In genomic region chr11:117844997-117845396, GRCm38 (mm10) we compare ENCODE assay signal across 17 mouse cellular contexts. TPM values are rescaled to one million over a fixed set of nuclear protein-coding genes. Genes with fewer than 3 reads are reported as not detected.
DNase-seq lines count a peak whose midpoint lies in the region; ATAC-seq and TF ChIP-seq lines count a peak whose summit lies in the region.
"Had no signal": no experiment of that assay in that cellular context is flagged by ENCODE, and none has a peak within 500 bp of the region (broad histone marks: within the 10 kb centered on the region; RNA-seq: fewer than 3 reads in every experiment).

No protein-coding gene starts in this region.

- H3K4me2 ChIP-seq in lung, embryonic 14.5 days = no peak overlapping the region
- H3K4me2 ChIP-seq: heart, embryonic 11.5 days; limb, embryonic 15.5 days had no signal

- no peak overlapping the region for H3K4me3 ChIP-seq in lung, embryonic 14.5 days (ENCODE audit: low read depth, low read length)
- H3K4me3 ChIP-seq: limb, embryonic 15.5 days had no signal

- intact Hi-C loops in left cerebral cortex, postnatal 36 days (cut with DNase I) = no loop called here

- no peaks in the 10 kb centered on the region for H3K9me3 ChIP-seq in lung, embryonic 14.5 days (ENCODE audit: low read depth, low read length)
- H3K9me3 ChIP-seq: limb, embryonic 15.5 days had no signal

- no peak overlapping the region; the same call in 1 of the 2 replicates for H3K9ac ChIP-seq in lung, embryonic 14.5 days
- H3K9ac ChIP-seq: limb, embryonic 15.5 days had no signal

- ATAC-seq in lung, embryonic 14.5 days (ENCODE audit: insufficient read depth) = no peak
- ATAC-seq: CD4-positive, CD25-positive, alpha-beta regulatory T cell, adult 4 months had no signal

- H3K4me1 ChIP-seq in lung, embryonic 14.5 days (ENCODE audit: insufficient read depth) = peaks cover 13% of the 10 kb centered on the region

- DNase-seq in lung, embryonic 14.5 days = no peak
- DNase-seq in lung, postnatal 14 days = no peak
- peak; percentile 69 to 89 for DNase-seq in kidney, adult 8-10 months
- DNase-seq in kidney, postnatal 36 days = peak; percentile 49 to 90
- peak; percentile 82 for DNase-seq in yolk sac, embryonic 10.5 days (ENCODE audit: low spot score)
- DNase-seq in ovary, postnatal 10 days (ENCODE audit: low spot score) = no peak
- DNase-seq in left cerebral cortex, postnatal 36 days (ENCODE audit: low spot score in 2 of 2) = no peak
- DNase-seq: adrenal gland, postnatal 25 days; cerebellum, adult 9-10 months; gastrocnemius, postnatal 14 days; heart, postnatal 36 days; midbrain, embryonic 14.5 days; thymus, adult 18-20 months had no signal

- H3K27me3 ChIP-seq in lung, embryonic 14.5 days (ENCODE audit: insufficient read depth, low read length) = no peaks in the 10 kb centered on the region
- H3K27me3 ChIP-seq: limb, embryonic 15.5 days had no signal

- no peaks in the 10 kb centered on the region for H3K36me3 ChIP-seq in lung, embryonic 14.5 days (ENCODE audit: insufficient read depth)
- H3K36me3 ChIP-seq: limb, embryonic 15.5 days had no signal

- 53% methylated on average over 2 of the region's 2 CpGs for WGBS in lung, embryonic 14.5 days

- TF ChIP-seq CTCF in lung, embryonic 14.5 days (IDR thresholded peaks at IDR 0.05; ENCODE audit: low read depth) = no peak

- H3K27ac ChIP-seq in lung, embryonic 14.5 days (ENCODE audit: low read depth) = peak overlapping the region; percentile 69; the same call in 1 of the 2 replicates
- H3K27ac ChIP-seq: limb, embryonic 15.5 days had no signal

RNA-seq across cellular contexts. Expression of gene Birc5, which starts 4.1 kb away (rescaled TPM):
- polyA plus RNA-seq in lung, embryonic 14.5 days (2014; fragmentation: Nextera tagmentation; extraction: Ambion mirVana) = 395 and 399 TPM in 2 replicates
- total RNA-seq in left cerebral cortex, postnatal 36 days (2021) = 1 to 10 TPM in 1 of 2 experiments, under 1 TPM in 1; 0.66 to 1.5 TPM

RNA-seq across cellular contexts. Expression of gene Tmem235, which starts 15.6 kb away (rescaled TPM):
- not detected in 2 replicates for polyA plus RNA-seq in lung, embryonic 14.5 days (2014; fragmentation: Nextera tagmentation; extraction: Ambion mirVana)
- not detected for total RNA-seq in left cerebral cortex, postnatal 36 days (2021)
- total RNA-seq: adrenal gland, postnatal 25 days; gastrocnemius, postnatal 14 days; heart, postnatal 36 days; megakaryocyte progenitor cell, adult 5-6 weeks had no signal
- polyA plus RNA-seq: CD4-positive, CD25-positive, alpha-beta regulatory T cell, adult 4 months; heart, embryonic 11.5 days; limb, embryonic 15.5 days; midbrain, embryonic 14.5 days had no signal

RNA-seq across cellular contexts. Expression of gene Tk1, which starts 19.1 kb away (rescaled TPM):
- polyA plus RNA-seq in lung, embryonic 14.5 days (2014; fragmentation: Nextera tagmentation; extraction: Ambion mirVana) = 144 and 158 TPM in 2 replicates
- total RNA-seq in left cerebral cortex, postnatal 36 days (2021) = 1 to 10 TPM in 1 of 2 experiments, under 1 TPM in 1; 0.39 to 1.3 TPM

RNA-seq across cellular contexts. Expression of gene Afmid, which starts 19.3 kb away (rescaled TPM):
- polyA plus RNA-seq in lung, embryonic 14.5 days (2014; fragmentation: Nextera tagmentation; extraction: Ambion mirVana) = 4.6 TPM in 2 replicates
- 1 to 10 TPM; 5.4 to 7.2 TPM for total RNA-seq in left cerebral cortex, postnatal 36 days (2021)

RNA-seq across cellular contexts. Expression of gene Tha1, which starts 28.3 kb away (rescaled TPM):
- polyA plus RNA-seq in lung, embryonic 14.5 days (2014; fragmentation: Nextera tagmentation; extraction: Ambion mirVana) = 3.4 and 3.7 TPM in 2 replicates
- 1 to 10 TPM; 3.4 to 7.2 TPM for total RNA-seq in left cerebral cortex, postnatal 36 days (2021)

Comparison
In these comparisons a context has a peak if more than half of its experiments do, and no peak if none do; other contexts are left out.
1. DNase-seq: peak in kidney, adult 8-10 months (2 of 2), kidney, postnatal 36 days (2 of 2) and yolk sac, embryonic 10.5 days (single experiment); none in lung, embryonic 14.5 days (single experiment), lung, postnatal 14 days (single experiment), ovary, postnatal 10 days (single experiment) and left cerebral cortex, postnatal 36 days (0 of 2).